Mouse (Mus musculus) stomach, embryonic 16.5 days (tissue): ENCODE results near the gene Ccdc183. TPM values are rescaled to one million over a fixed set of nuclear protein-coding genes. Genes with fewer than 3 reads are reported as not detected.

Experiments used
- ATAC-seq: fragments of 200-750 bp; cut with Nextera tagmentation; 2 replicates; pipeline ENCODE4 v1.8.0; 2017; ENCODE audit warnings: moderate number of reproducible peaks, moderate TSS enrichment; ENCODE audit not compliant: insufficient read depth, low FRiP score
- H3K27ac ChIP-seq: fragments of 300-500 bp; sonication (generic); 2 replicates; pipeline ENCODE4 v1.5.1; 2014; ENCODE audit warnings: low read length
- H3K27me3 ChIP-seq: fragments of 300-500 bp; sonication (generic); 2 replicates; pipeline ENCODE4 v1.6.1; 2014; ENCODE audit warnings: low read length, control low read depth, mixed read lengths; ENCODE audit not compliant: control insufficient read depth, insufficient read depth
- H3K36me3 ChIP-seq: fragments of 300-500 bp; sonication (generic); 2 replicates; pipeline ENCODE4 v1.6.1; 2014; ENCODE audit warnings: low read length; ENCODE audit not compliant: control insufficient read depth, insufficient read depth
- H3K4me1 ChIP-seq: fragments of 300-500 bp; sonication (generic); 2 replicates; pipeline ENCODE4 v1.6.1; 2014; ENCODE audit warnings: low read length, control low read depth, mixed read lengths; ENCODE audit not compliant: control insufficient read depth, insufficient read depth
- H3K4me2 ChIP-seq: fragments of 300-500 bp; sonication (generic); 2 replicates; pipeline ENCODE4 v1.6.1; 2014; ENCODE audit warnings: low read depth, low read length, mixed read lengths
- H3K4me3 ChIP-seq: fragments of 300-500 bp; sonication (generic); replicated peaks from 2 replicates; pipeline ENCODE4 v1.5.1; 2014; ENCODE audit warnings: mild to moderate bottlenecking, low read length
- H3K9ac ChIP-seq: fragments of 300-500 bp; sonication (generic); 2 replicates; pipeline ENCODE4 v1.6.1; 2014; ENCODE audit warnings: low read length
- H3K9me3 ChIP-seq: fragments of 300-500 bp; sonication (generic); replicated peaks from 2 replicates; pipeline ENCODE4 v1.6.1; 2016; ENCODE audit warnings: low read length, control low read depth; ENCODE audit not compliant: control insufficient read depth
- WGBS: fragments of 180-500 bp; shearing (Covaris S2); extraction: QIAGEN DNeasy Blood & Tissue Kit; methylation state at CpG from one replicate; pipeline ENCODE4 v1.1.7; 2014; 5-methylcytosine and 5-hydroxymethylcytosine counted together
- polyA plus RNA-seq: library from polyadenylated mRNA; unstranded; fragments of >200 nt; fragmentation: Nextera tagmentation; extraction: Ambion mirVana; gene quantifications from 2 replicates; pipeline ENCODE4 v1.2.1, GENCODE M21; 2015

Ccdc183 gene
- 0.09 and 0.15 TPM in 2 replicates for polyA plus RNA-seq

DNA sequence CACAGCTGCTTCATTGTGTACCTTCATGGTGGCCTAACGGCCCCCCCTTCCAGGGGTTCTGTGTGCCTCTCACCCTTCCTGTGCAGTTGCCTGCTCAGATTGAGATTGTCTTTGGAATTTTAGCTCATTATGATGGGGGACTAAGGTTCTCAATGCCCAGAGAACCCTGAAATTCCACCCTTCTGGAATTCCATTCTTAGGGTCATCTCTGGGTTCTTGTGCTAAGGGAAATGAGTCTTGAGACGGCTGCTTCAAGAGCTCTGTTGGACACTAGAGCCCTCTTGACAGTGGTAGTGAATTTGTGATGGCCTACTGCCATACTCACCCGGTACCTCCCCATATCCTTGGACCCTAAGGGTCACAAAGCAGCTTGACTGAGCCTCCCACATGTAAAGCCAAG is at the start of gene Ccdc183:
Ccdc183 (minus strand) TSS at position 101 of the 400 bp plus-strand sequence.
- no peak within 1 kb of the TSS for H3K4me3 ChIP-seq
- no peak for ATAC-seq
- no peaks in the 10 kb centered on the region for H3K36me3 ChIP-seq
- peaks cover 28% of the 10 kb centered on the region for H3K27me3 ChIP-seq
- no peak within 1 kb of the TSS for H3K9ac ChIP-seq
- H3K4me2 ChIP-seq = no peak within 1 kb of the TSS
- no peak within 1 kb of the TSS for H3K27ac ChIP-seq
- no peaks in the 10 kb centered on the region for H3K4me1 ChIP-seq
- no peaks in the 10 kb centered on the region for H3K9me3 ChIP-seq
- WGBS = 79% methylated on average over 3 of the region's 3 CpGs

DNA sequence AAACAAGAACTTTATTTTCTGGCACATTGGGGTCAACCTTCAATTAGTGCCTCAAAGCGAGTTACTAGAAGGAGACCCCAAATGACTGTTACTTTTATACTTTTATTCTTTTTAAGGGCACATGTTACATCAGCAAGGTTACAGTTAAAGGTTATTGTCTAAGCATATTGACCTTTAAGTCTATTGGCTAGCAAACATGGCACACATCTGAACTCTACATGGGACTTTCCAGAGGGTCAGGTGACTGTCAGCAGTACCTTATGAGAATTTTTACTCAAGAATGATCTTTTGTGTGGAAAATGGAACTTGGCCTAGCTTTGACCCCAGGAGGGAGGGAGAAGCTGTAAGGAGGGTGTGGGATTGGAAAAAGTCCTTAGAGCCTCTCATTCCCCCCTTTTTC is 49.0 kb upstream of the Ccdc183 start:
- WGBS = 79% methylated on average over 1 of the region's 1 CpGs
- ATAC-seq = no peak
- no peak overlapping the region for H3K9ac ChIP-seq
- no peaks in the 10 kb centered on the region for H3K36me3 ChIP-seq
- H3K27me3 ChIP-seq = no peaks in the 10 kb centered on the region
- no peaks in the 10 kb centered on the region for H3K4me1 ChIP-seq
- no peaks in the 10 kb centered on the region for H3K9me3 ChIP-seq
- no peak overlapping the region for H3K27ac ChIP-seq
- H3K4me2 ChIP-seq = no peak overlapping the region
- H3K4me3 ChIP-seq = no peak overlapping the region

DNA sequence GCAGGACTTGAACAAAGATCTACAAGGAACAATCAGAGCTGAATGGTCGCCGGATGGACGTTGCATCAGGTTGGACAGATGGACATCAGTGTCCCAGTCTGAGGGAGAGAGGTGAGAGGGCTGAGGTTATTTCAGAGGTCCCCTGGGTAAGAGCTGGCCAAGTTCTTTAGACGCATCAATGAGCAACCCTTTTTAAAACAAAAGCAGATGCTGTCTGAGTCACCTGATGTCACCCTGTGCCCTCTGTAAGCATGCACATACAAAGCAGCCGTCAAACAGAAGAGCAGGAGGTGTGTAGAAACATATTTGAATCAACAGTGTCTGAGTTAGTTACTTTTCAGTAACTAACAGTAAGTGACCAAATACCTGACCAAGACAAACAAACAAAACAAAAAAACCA is 46.6 kb upstream of the Ccdc183 start:
- H3K9ac ChIP-seq = no peak overlapping the region
- H3K4me1 ChIP-seq = no peaks in the 10 kb centered on the region
- WGBS = 81% methylated on average over 5 of the region's 5 CpGs
- no peak overlapping the region for H3K4me3 ChIP-seq
- H3K9me3 ChIP-seq = no peaks in the 10 kb centered on the region
- ATAC-seq = no peak
- no peaks in the 10 kb centered on the region for H3K36me3 ChIP-seq
- H3K27ac ChIP-seq = no peak overlapping the region
- H3K4me2 ChIP-seq = no peak overlapping the region
- no peaks in the 10 kb centered on the region for H3K27me3 ChIP-seq

- Histone ChIP-seq H3K4me3 (no peak overlapping the region), H3K36me3 (no peaks in the 10 kb centered on the region), H3K27ac (no peak overlapping the region), H3K27me3 (no peaks in the 10 kb centered on the region), H3K4me1 (no peaks in the 10 kb centered on the region), H3K4me2 (no peak overlapping the region), H3K9me3 (no peaks in the 10 kb centered on the region), H3K9ac (no peak overlapping the region)
- WGBS = 61% methylated on average over 1 of the region's 1 CpGs
- no peak for ATAC-seq
Measured at GRCm38 (mm10) chr2:25663511-25663910, 46.0 kb upstream of the Ccdc183 start.

- Histone ChIP-seq H3K27me3 (no peaks in the 10 kb centered on the region), H3K36me3 (no peaks in the 10 kb centered on the region), H3K4me2 (no peak overlapping the region), H3K9me3 (no peaks in the 10 kb centered on the region), H3K4me1 (no peaks in the 10 kb centered on the region), H3K9ac (no peak overlapping the region), H3K4me3 (no peak overlapping the region), H3K27ac (no peak overlapping the region)
- no peak for ATAC-seq
- 75% methylated on average over 6 of the region's 6 CpGs for WGBS
Measured at GRCm38 (mm10) chr2:25661245-25661970, 43.9 kb upstream of the Ccdc183 start.

DNA sequence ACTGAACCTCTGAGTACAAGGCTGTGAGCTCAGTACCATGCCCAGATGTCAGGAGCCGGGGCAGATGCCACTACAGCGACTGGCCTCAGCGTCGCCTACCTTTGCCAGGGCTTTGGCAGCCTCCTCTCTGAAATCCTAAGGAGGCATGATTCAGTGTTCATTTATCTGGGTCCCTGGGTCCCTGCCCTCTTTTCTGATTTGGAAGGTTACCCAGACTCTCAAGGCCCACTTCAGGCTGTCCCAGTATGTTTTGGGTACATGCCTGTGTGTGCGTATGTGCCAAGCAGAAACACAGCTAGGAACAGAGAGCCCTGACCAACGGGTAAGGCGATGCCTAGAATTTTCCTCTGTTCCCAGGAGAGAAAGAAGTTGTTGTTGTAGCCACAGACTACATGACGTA is 42.8 kb upstream of the Ccdc183 start:
- H3K27ac ChIP-seq = no peak overlapping the region
- no peaks in the 10 kb centered on the region for H3K36me3 ChIP-seq
- no peak overlapping the region for H3K4me3 ChIP-seq
- no peaks in the 10 kb centered on the region for H3K27me3 ChIP-seq
- 82% methylated on average over 8 of the region's 8 CpGs for WGBS
- H3K9me3 ChIP-seq = no peaks in the 10 kb centered on the region
- H3K9ac ChIP-seq = no peak overlapping the region
- H3K4me2 ChIP-seq = no peak overlapping the region
- no peaks in the 10 kb centered on the region for H3K4me1 ChIP-seq
- no peak for ATAC-seq

DNA sequence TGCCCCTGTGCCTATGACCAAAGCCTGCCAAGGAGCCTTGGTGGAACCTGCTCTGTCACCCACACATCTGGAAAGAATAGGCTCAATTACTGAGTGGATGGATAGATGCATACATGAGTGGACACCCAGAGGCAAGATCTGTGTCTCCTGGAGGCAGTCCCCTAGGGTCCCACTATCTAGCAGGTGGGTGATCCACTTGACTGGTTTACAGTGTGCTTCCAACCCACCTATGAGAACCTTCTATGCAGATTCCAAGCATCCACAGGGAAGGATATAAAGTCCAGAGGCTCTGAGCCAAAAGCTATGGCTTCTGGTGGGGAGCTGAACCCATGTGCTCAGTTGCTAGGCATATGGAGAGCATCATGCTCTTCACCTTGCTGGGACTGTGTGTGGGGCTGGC is 40.2 kb upstream of the Ccdc183 start, which contains the start of gene Lcn5:
Lcn5 (plus strand) TSS at position 301 of the 400 bp plus-strand sequence.
- no peaks in the 10 kb centered on the region for H3K9me3 ChIP-seq
- ATAC-seq = no peak
- H3K27ac ChIP-seq = no peak within 1 kb of the TSS
- H3K4me2 ChIP-seq = no peak within 1 kb of the TSS
- H3K4me3 ChIP-seq = no peak within 1 kb of the TSS
- H3K36me3 ChIP-seq = no peaks in the 10 kb centered on the region
- no peaks in the 10 kb centered on the region for H3K27me3 ChIP-seq
- H3K4me1 ChIP-seq = no peaks in the 10 kb centered on the region
- H3K9ac ChIP-seq = no peak within 1 kb of the TSS

GRCm38 (mm10) chr2:25657246-25657645 is 39.8 kb upstream of the Ccdc183 start:
- Histone ChIP-seq H3K36me3 (no peaks in the 10 kb centered on the region), H3K4me2 (no peak overlapping the region), H3K9ac (no peak overlapping the region), H3K4me3 (no peak overlapping the region), H3K9me3 (no peaks in the 10 kb centered on the region), H3K27ac (no peak overlapping the region), H3K4me1 (no peaks in the 10 kb centered on the region), H3K27me3 (no peaks in the 10 kb centered on the region)
- WGBS = 79% methylated on average over 4 of the region's 4 CpGs
- no peak for ATAC-seq

DNA sequence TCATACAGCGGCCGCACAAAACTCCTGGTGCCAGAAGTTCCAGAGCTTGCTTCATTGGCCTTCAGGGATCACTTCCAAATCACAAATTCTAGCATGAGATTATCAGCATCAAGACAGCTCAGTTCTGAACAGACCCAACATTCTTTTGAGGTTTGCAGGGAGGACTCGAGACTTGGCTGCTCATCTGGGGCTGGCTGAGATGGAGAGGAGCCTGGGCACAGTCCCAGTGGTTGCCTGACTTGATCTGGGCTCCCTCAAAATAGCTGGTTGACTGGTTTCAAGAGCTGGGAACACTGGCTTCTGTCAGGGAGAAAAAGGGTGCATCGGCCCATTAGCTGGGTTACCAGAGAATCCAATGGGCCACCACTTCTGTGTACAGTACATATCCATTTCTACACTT is 39.2 kb upstream of the Ccdc183 start:
- no peaks in the 10 kb centered on the region for H3K4me1 ChIP-seq
- WGBS = 75% methylated on average over 4 of the region's 4 CpGs
- H3K9me3 ChIP-seq = no peaks in the 10 kb centered on the region
- no peaks in the 10 kb centered on the region for H3K36me3 ChIP-seq
- H3K4me2 ChIP-seq = no peak overlapping the region
- no peak overlapping the region for H3K27ac ChIP-seq
- H3K27me3 ChIP-seq = no peaks in the 10 kb centered on the region
- ATAC-seq = no peak
- H3K4me3 ChIP-seq = no peak overlapping the region
- H3K9ac ChIP-seq = no peak overlapping the region
